Mouse (Mus musculus) ES-E14 (cell line): ENCODE data around the gene Gm17364. TPM values are rescaled to one million over a fixed set of nuclear protein-coding genes. Genes with fewer than 3 reads are reported as not detected.

ENCODE experiments used
- DNase-seq: peaks from one replicate; pipeline ENCODE4 v3.0.0-alpha.2; 2013; ENCODE audit warnings: low read depth, low spot score
- H3K27ac ChIP-seq: 2 replicates; pipeline ENCODE4 v1.5.1; 2012; ENCODE audit warnings: low read depth, mild to moderate bottlenecking, low read length, moderate library complexity, mixed read lengths; ENCODE audit not compliant: poor library complexity, insufficient read depth, severe bottlenecking
- H3K36me3 ChIP-seq: 2 replicates; pipeline ENCODE4 v1.6.1; 2012; ENCODE audit warnings: mild to moderate bottlenecking, low read length, moderate library complexity, mixed read lengths; ENCODE audit not compliant: control insufficient read depth, poor library complexity, insufficient read depth, severe bottlenecking
- H3K4me1 ChIP-seq, 2 experiments: fragments of 150-350 bp in 1 of 2; sonication (generic) in 1 of 2; 2 replicates each; pipeline ENCODE4 v1.6.1; 2012; ENCODE audit warnings: low read length in 2 of 2, mild to moderate bottlenecking in 1 of 2, mixed read lengths in 1 of 2; ENCODE audit not compliant: control insufficient read depth in 2 of 2, insufficient read depth in 2 of 2, poor library complexity in 1 of 2
- H3K4me3 ChIP-seq, 2 experiments: fragments of 150-350 bp in 1 of 2; sonication (generic) in 1 of 2; 2 replicates each; pipeline ENCODE4 v1.5.1; 2012; ENCODE audit warnings: low read length in 2 of 2, low read depth in 1 of 2, mild to moderate bottlenecking in 1 of 2, mixed read lengths in 1 of 2; ENCODE audit not compliant: insufficient read depth in 1 of 2, poor library complexity in 1 of 2, severe bottlenecking in 1 of 2
- H3K9ac ChIP-seq: 2 replicates; pipeline ENCODE4 v1.6.1; 2012; ENCODE audit warnings: low read depth, mild to moderate bottlenecking, low read length, mixed read lengths; ENCODE audit not compliant: poor library complexity, insufficient read depth, severe bottlenecking
- H3K9me3 ChIP-seq: fragments of 150-350 bp; sonication (generic); 2 replicates; pipeline ENCODE4 v1.6.1; 2012; ENCODE audit warnings: low read depth, mild to moderate bottlenecking, low read length; ENCODE audit not compliant: control insufficient read depth, insufficient read depth
- CHD2 ChIP-seq: IDR thresholded peaks from 2 replicates; pipeline ENCODE4 v1.6.1; 2014; ENCODE audit warnings: mild to moderate bottlenecking, low read depth, low read length, inconsistent platforms
- HCFC1 ChIP-seq: IDR thresholded peaks from 2 replicates; pipeline ENCODE4 v1.6.1; 2012; ENCODE audit warnings: low read length, inconsistent platforms, borderline replicate concordance; ENCODE audit not compliant: insufficient read depth
- MAFK ChIP-seq: IDR thresholded peaks from 2 replicates; pipeline ENCODE4 v1.6.1; 2014; ENCODE audit warnings: mild to moderate bottlenecking, low read depth, low read length, inconsistent platforms; ENCODE audit not compliant: insufficient read depth
- ZC3H11A ChIP-seq: IDR thresholded peaks from 2 replicates; pipeline ENCODE4 v1.6.1; 2012; ENCODE audit warnings: low read depth, mild to moderate bottlenecking, inconsistent platforms, low read length, borderline replicate concordance
- ZNF384 ChIP-seq: IDR thresholded peaks from 2 replicates; pipeline ENCODE4 v1.6.1; 2012; ENCODE audit warnings: low read depth, low read length, inconsistent platforms
- in situ Hi-C, 2 experiments: fragments of 600-800 bp; cut with MboI; formaldehyde crosslinking; loops; one replicate each; pipeline ENCODE4 v1.15.1; 2025; ENCODE audit warnings: low sequenced_read_pairs in 2 of 2, inconsistent platforms in 1 of 2; ENCODE audit not compliant: unreplicated experiment in 2 of 2
- total RNA-seq: library from RNA; depleted of rRNA; stranded (reverse); fragments of 300-350 nt; gene quantifications from 2 replicates; pipeline ENCODE4 v1.2.3, GENCODE M21; 2012

Gene Gm17364
- total RNA-seq, 1 experiment: not detected

GRCm38 (mm10) chr13:41300037-41300436 is 26.3 kb upstream of the Gm17364 start:
- H3K36me3 ChIP-seq: no peaks in the 10 kb centered on the region
- no peak for DNase-seq
- H3K9ac ChIP-seq: no peak overlapping the region
- H3K4me1 ChIP-seq: no peaks in the 10 kb centered on the region
- H3K4me3 ChIP-seq: no peak overlapping the region
- H3K27ac ChIP-seq: no peak overlapping the region
- H3K9me3 ChIP-seq: no peaks in the 10 kb centered on the region
- in situ Hi-C loops: no loop called here
- TF ChIP-seq ZNF384 (no peak), MAFK (no peak), CHD2 (no peak), ZC3H11A (no peak)

DNA sequence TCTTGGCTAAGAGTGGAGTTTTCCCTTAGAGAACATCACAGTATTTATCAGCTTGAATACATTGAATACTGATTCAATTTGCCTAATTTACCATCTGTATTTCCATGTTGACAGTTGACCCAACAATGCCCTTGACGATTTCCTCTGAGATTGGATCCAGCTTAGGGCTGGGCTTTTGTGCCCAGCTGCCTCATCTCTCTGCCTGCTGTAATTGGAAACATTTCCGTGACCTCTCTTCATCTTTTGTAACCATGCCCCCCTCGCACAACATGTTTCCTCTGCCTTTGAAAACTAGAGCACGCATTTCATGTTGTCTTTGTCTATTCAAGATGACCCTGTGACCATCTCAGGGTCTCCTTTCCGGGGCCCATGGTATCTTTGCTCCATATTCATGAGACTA is 25.2 kb upstream of the Gm17364 start:
- no peak overlapping the region for H3K4me3 ChIP-seq
- H3K27ac ChIP-seq: no peak overlapping the region
- in situ Hi-C loops: loop anchor here in 1 of 2 experiments (25.0 kb wide), 1 partner anchor 263 kb away; no protein-coding TSS in a partner anchor
- no peak overlapping the region for H3K9ac ChIP-seq
- no peaks in the 10 kb centered on the region for H3K36me3 ChIP-seq
- DNase-seq: no peak
- H3K9me3 ChIP-seq: no peaks in the 10 kb centered on the region
- no peaks in the 10 kb centered on the region for H3K4me1 ChIP-seq
- no peak for TF ChIP-seq MAFK
- no peak for TF ChIP-seq HCFC1
- no peak for TF ChIP-seq ZC3H11A
- no peak for TF ChIP-seq CHD2
- no peak for TF ChIP-seq ZNF384

GRCm38 (mm10) chr13:41298533-41298932 is 24.8 kb upstream of the Gm17364 start:
- no peak overlapping the region for H3K27ac ChIP-seq
- H3K4me1 ChIP-seq: no peaks in the 10 kb centered on the region
- in situ Hi-C loops: loop anchor here in 1 of 2 experiments (25.0 kb wide), 1 partner anchor 264 kb away; no protein-coding TSS in a partner anchor
- no peak overlapping the region for H3K4me3 ChIP-seq
- no peaks in the 10 kb centered on the region for H3K9me3 ChIP-seq
- no peaks in the 10 kb centered on the region for H3K36me3 ChIP-seq
- no peak for TF ChIP-seq MAFK
- TF ChIP-seq CHD2: no peak
- no peak for TF ChIP-seq ZNF384
- no peak for TF ChIP-seq HCFC1
- TF ChIP-seq ZC3H11A: no peak
- DNase-seq: no peak
- H3K9ac ChIP-seq: no peak overlapping the region

GRCm38 (mm10) chr13:41296396-41296795 is 22.6 kb upstream of the Gm17364 start:
- TF ChIP-seq HCFC1 (no peak), CHD2 (no peak), ZNF384 (no peak), ZC3H11A (no peak), MAFK (no peak)
- H3K4me1 ChIP-seq: no peaks in the 10 kb centered on the region
- H3K36me3 ChIP-seq: no peaks in the 10 kb centered on the region
- in situ Hi-C loops: loop anchor here in 1 of 2 experiments (25.0 kb wide), 1 partner anchor 266 kb away; no protein-coding TSS in a partner anchor
- H3K27ac ChIP-seq: no peak overlapping the region
- no peak overlapping the region for H3K4me3 ChIP-seq
- DNase-seq: no peak
- H3K9ac ChIP-seq: no peak overlapping the region
- no peaks in the 10 kb centered on the region for H3K9me3 ChIP-seq

DNA sequence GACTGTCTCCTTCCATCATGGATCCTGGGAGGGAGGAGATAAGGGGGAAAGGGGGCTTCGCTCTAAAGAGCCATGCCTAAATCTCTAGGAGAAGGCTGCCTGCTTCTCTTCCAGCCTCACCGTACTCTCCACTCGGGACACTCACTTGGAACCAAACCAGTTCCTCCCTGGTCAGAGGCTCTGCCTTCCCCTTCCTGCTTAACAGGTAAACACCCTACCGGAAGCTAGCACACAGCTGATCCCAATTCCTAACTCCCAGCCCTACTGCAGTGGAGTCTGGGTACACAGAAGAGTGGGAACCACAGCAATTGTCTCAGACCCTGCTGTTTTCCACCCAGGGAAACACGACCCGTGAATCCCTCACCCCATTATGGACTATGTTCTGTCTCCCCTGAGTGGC is 22.1 kb upstream of the Gm17364 start:
- H3K9me3 ChIP-seq: no peaks in the 10 kb centered on the region
- H3K4me1 ChIP-seq: no peaks in the 10 kb centered on the region
- TF ChIP-seq ZC3H11A (no peak), MAFK (no peak), ZNF384 (no peak), HCFC1 (no peak), CHD2 (no peak)
- H3K9ac ChIP-seq: no peak overlapping the region
- no peak overlapping the region for H3K27ac ChIP-seq
- DNase-seq: no peak
- in situ Hi-C loops: loop anchor here in 1 of 2 experiments (25.0 kb wide), 1 partner anchor 266 kb away; no protein-coding TSS in a partner anchor
- no peaks in the 10 kb centered on the region for H3K36me3 ChIP-seq
- no peak overlapping the region for H3K4me3 ChIP-seq
